ENCODE assay signal across 8 mouse cellular contexts in genomic region chr10:40256716-40257115, GRCm38 (mm10). TPM values are rescaled to one million over a fixed set of nuclear protein-coding genes. Genes with fewer than 3 reads are reported as not detected.
A peak's percentile ranks its signal among the peaks of the same experiment; 100 is the strongest.
DNase-seq lines count a peak whose midpoint lies in the region; ATAC-seq and TF ChIP-seq lines count a peak whose summit lies in the region.

No protein-coding gene starts in this region.

- H3K9ac ChIP-seq in heart, postnatal 0 days (replicated peaks; ENCODE audit: low read depth, low read length) = peak overlapping the region; percentile 84; the same call in 1 of the 2 replicates

- TF ChIP-seq POLR2A in brain, embryonic 14.5 days (IDR thresholded peaks at IDR 0.05; ENCODE audit: borderline replicate concordance, extremely low read depth, insufficient read depth, insufficient read length, poor library complexity, severe bottlenecking) = peak; percentile 40; the same call in 1 of the 2 replicates

- H3K9me3 ChIP-seq in heart, postnatal 0 days (replicated peaks; ENCODE audit: control insufficient read depth, low read length) = no peaks in the 10 kb centered on the region

- peak; percentile 72 for ATAC-seq in erythroid progenitor cell, adult 5-6 weeks (replicated peaks; ENCODE audit: low FRiP score, poor library complexity, severe bottlenecking)
- peak; percentile 67 for ATAC-seq in heart, postnatal 0 days (ENCODE audit: insufficient read depth, low read depth)

- peak; percentile 91 for DNase-seq in ES-CJ7 (ENCODE audit: low read depth, low spot score)
- peak; percentile 90 for DNase-seq in brain, embryonic 14.5 days (ENCODE audit: low read depth)
- peak; percentile 76 for DNase-seq in heart, postnatal 0 days (ENCODE audit: low spot score)
- peak; percentile 80 to 86 for DNase-seq in kidney, postnatal 25 days
- peak; percentile 73 for DNase-seq in lung, postnatal 10 days
- DNase-seq in retina, embryonic 14.5 days (ENCODE audit: low spot score) = peak; percentile 72
- DNase-seq in thymus, postnatal 4 days = peak; percentile 70

- TF ChIP-seq CTCF in brain, embryonic 14.5 days (IDR thresholded peaks at IDR 0.05; ENCODE audit: borderline replicate concordance, extremely low read depth, insufficient read depth, insufficient read length) = no peak
- TF ChIP-seq CTCF in heart, postnatal 0 days (IDR thresholded peaks at IDR 0.05; ENCODE audit: low read depth) = no peak

- H3K27me3 ChIP-seq in heart, postnatal 0 days (ENCODE audit: control insufficient read depth, insufficient read depth, low read length) = no peaks in the 10 kb centered on the region

- TF ChIP-seq EP300 in heart, postnatal 0 days (IDR thresholded peaks at IDR 0.05; ENCODE audit: low read depth) = no peak

- H3K4me1 ChIP-seq in heart, postnatal 0 days (ENCODE audit: control insufficient read depth, insufficient read depth) = no peaks in the 10 kb centered on the region; the same call in 1 of the 2 replicates

- peak overlapping the region; percentile 62 for H3K4me2 ChIP-seq in heart, postnatal 0 days (ENCODE audit: low read depth, low read length)

- peak overlapping the region; percentile 89 for H3K27ac ChIP-seq in heart, postnatal 0 days (ENCODE audit: low read depth)

- peak overlapping the region; percentile 81 for H3K4me3 ChIP-seq in heart, postnatal 0 days (ENCODE audit: low read depth, low read length)

- peaks cover 10% of the 10 kb centered on the region for H3K36me3 ChIP-seq in heart, postnatal 0 days (replicated peaks; ENCODE audit: control insufficient read depth, insufficient read depth, low read length)

- WGBS in heart, postnatal 0 days = under 1% methylated on average over 5 of the region's 5 CpGs

RNA-seq across cellular contexts. Expression of gene Gtf3c6, which starts 1.2 kb away (rescaled TPM):
- 32.6 and 47.6 TPM in 2 replicates for polyA plus RNA-seq in brain, embryonic 14.5 days (2012; rRNA removed)
- total RNA-seq in erythroid progenitor cell, adult 5-6 weeks (2015; ENCODE audit: low replicate concordance) = 14.3 and 19.8 TPM in 2 replicates
- total RNA-seq in erythroid progenitor cell, adult 5-6 weeks (2017; ENCODE audit: low replicate concordance) = 7.4 and 38.7 TPM in 2 replicates
- 25.7 and 55.0 TPM in 2 replicates for total RNA-seq in heart, postnatal 0 days (2014; rRNA removed; ENCODE audit: low replicate concordance)
- 66.1 and 71.3 TPM in 2 replicates for polyA plus RNA-seq in heart, postnatal 0 days (2015; fragmentation: Nextera tagmentation; extraction: Ambion mirVana)

RNA-seq across cellular contexts. Expression of gene Rpf2, which starts 9.9 kb away (rescaled TPM):
- polyA plus RNA-seq in brain, embryonic 14.5 days (2012; rRNA removed) = 23.5 and 25.8 TPM in 2 replicates
- 13.0 and 15.5 TPM in 2 replicates for total RNA-seq in erythroid progenitor cell, adult 5-6 weeks (2015; ENCODE audit: low replicate concordance)
- 18.4 and 19.4 TPM in 2 replicates for total RNA-seq in erythroid progenitor cell, adult 5-6 weeks (2017; ENCODE audit: low replicate concordance)
- 10.0 and 12.8 TPM in 2 replicates for total RNA-seq in heart, postnatal 0 days (2014; rRNA removed; ENCODE audit: low replicate concordance)
- 30.0 and 30.8 TPM in 2 replicates for polyA plus RNA-seq in heart, postnatal 0 days (2015; fragmentation: Nextera tagmentation; extraction: Ambion mirVana)

RNA-seq across cellular contexts. Expression of gene Amd1, which starts 45.3 kb away (rescaled TPM):
- 50.5 and 55.6 TPM in 2 replicates for polyA plus RNA-seq in brain, embryonic 14.5 days (2012; rRNA removed)
- 80.7 and 121 TPM in 2 replicates for total RNA-seq in erythroid progenitor cell, adult 5-6 weeks (2015; ENCODE audit: low replicate concordance)
- total RNA-seq in erythroid progenitor cell, adult 5-6 weeks (2017; ENCODE audit: low replicate concordance) = 79.4 and 101 TPM in 2 replicates
- total RNA-seq in heart, postnatal 0 days (2014; rRNA removed; ENCODE audit: low replicate concordance) = 38.9 and 48.5 TPM in 2 replicates
- polyA plus RNA-seq in heart, postnatal 0 days (2015; fragmentation: Nextera tagmentation; extraction: Ambion mirVana) = 23.1 and 25.8 TPM in 2 replicates

Comparison
In these comparisons a context has a peak if more than half of its experiments do, and no peak if none do; other contexts are left out.
1. Peak in every context shown above with its lines: DNase-seq, ATAC-seq, H3K4me3 ChIP-seq and H3K27ac ChIP-seq.